Mouse (Mus musculus): ENCODE results near the gene Mettl17.
"Not testable (repeated sequence)": the region's sequence is repeated elsewhere in the genome, so short reads cannot be mapped to it uniquely, and the experiment has no call there.

The Mettl17 gene

GRCm38 (mm10) chr14:51884598-51885331 is at the start of gene Mettl17:
TSS of gene Mettl17 (plus strand) at chr14:51884842.
- peak; percentile 95 to 97 for DNase-seq

GRCm38 (mm10) chr14:51838480-51838879 is 46.2 kb upstream of the Mettl17 start:
- DNase-seq: not testable (repeated sequence)

GRCm38 (mm10) chr14:51842250-51842649 is 42.4 kb upstream of the Mettl17 start:
- no peak for DNase-seq

- DNase-seq: no peak
Observed at GRCm38 (mm10) chr14:51842781-51843180, 41.9 kb upstream of the Mettl17 start.

- no peak for DNase-seq
Observed at GRCm38 (mm10) chr14:51843882-51844281, 40.8 kb upstream of the Mettl17 start.

- no peak for DNase-seq
Observed at GRCm38 (mm10) chr14:51846566-51846965, 38.1 kb upstream of the Mettl17 start.

GRCm38 (mm10) chr14:51851006-51851405 is 33.6 kb upstream of the Mettl17 start:
- DNase-seq: not testable (repeated sequence)

GRCm38 (mm10) chr14:51853399-51853798 is 31.2 kb upstream of the Mettl17 start, which contains the start of gene Ear6:
TSS of gene Ear6 (plus strand) at chr14:51853699.
- no peak for DNase-seq

- not testable (repeated sequence) for DNase-seq
Observed at GRCm38 (mm10) chr14:51855280-51855679, 29.4 kb upstream of the Mettl17 start.

GRCm38 (mm10) chr14:51863603-51864002 is 21.0 kb upstream of the Mettl17 start:
- not testable (repeated sequence) for DNase-seq

- DNase-seq: no peak
Observed at GRCm38 (mm10) chr14:51870756-51871155, 13.9 kb upstream of the Mettl17 start.

- no peak for DNase-seq
Observed at GRCm38 (mm10) chr14:51871741-51872140, 12.9 kb upstream of the Mettl17 start.

GRCm38 (mm10) chr14:51877517-51877916 is 7.1 kb upstream of the Mettl17 start:
- no peak for DNase-seq

- DNase-seq: peak; percentile 81 to 86
Observed at GRCm38 (mm10) chr14:51883527-51884030, 1.1 kb upstream of the Mettl17 start.

GRCm38 (mm10) chr14:51884031-51884544 is 554 bp upstream of the Mettl17 start:
- peak in 1 of 2 experiments; percentile 6 for DNase-seq

- DNase-seq: no peak
Observed at GRCm38 (mm10) chr14:51886051-51886450, 1.4 kb downstream of the Mettl17 start.

GRCm38 (mm10) chr14:51889833-51890232 is 5.2 kb downstream of the Mettl17 start:
- DNase-seq: no peak

GRCm38 (mm10) chr14:51892191-51892939 is 7.7 kb downstream of the Mettl17 start, which contains the start of gene Slc39a2:
TSS of gene Slc39a2 (plus strand) at chr14:51892889.
- DNase-seq: no peak

GRCm38 (mm10) chr14:51893094-51893794 is 8.6 kb downstream of the Mettl17 start:
- no peak for DNase-seq

- DNase-seq: no peak
Observed at GRCm38 (mm10) chr14:51893809-51894208, 9.2 kb downstream of the Mettl17 start.

GRCm38 (mm10) chr14:51895071-51895470 is 10.4 kb downstream of the Mettl17 start:
- DNase-seq: no peak

GRCm38 (mm10) chr14:51896019-51896418 is 11.4 kb downstream of the Mettl17 start:
- no peak for DNase-seq
